Mouse (Mus musculus) liver, adult 2 months (tissue): ENCODE data around the gene Erbb3.

ENCODE experiments used
- CTCF ChIP-seq: fragments of 200-500 bp; IDR thresholded peaks from 2 replicates; pipeline ENCODE4 v1.5.1; 2011; ENCODE audit warnings: low read depth, low read length, control low read depth
- POLR2A ChIP-seq: fragments of 200-500 bp; IDR thresholded peaks from 2 replicates; pipeline ENCODE4 v1.6.1; 2011; ENCODE audit warnings: low read length, control low read depth; ENCODE audit not compliant: insufficient read depth; ENCODE audit errors: extremely low read depth

DNA sequence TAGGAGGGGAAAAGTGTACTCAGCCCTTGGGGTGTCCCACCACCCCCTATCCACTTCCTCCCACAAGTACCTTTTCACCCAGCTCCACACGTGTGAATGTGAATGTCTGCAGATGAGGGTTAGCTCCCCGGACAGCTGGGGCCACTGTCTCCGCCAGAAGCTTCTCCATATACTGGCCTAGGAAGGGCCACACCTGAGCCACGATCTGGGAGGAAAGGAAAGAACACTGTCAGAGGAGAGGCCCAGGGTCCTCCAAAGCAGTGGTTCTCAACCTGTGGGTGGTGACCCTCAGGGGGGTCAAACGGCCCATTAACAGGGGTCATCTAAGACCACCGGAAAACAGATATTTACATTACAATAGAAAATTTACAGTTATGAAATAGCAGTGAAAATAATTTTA is 67.1 kb downstream of the Erbb3 start:
- no peak for TF ChIP-seq POLR2A
- TF ChIP-seq CTCF, result no peak
